Mouse (Mus musculus) spleen, postnatal 4 days (tissue): Measurements from ENCODE around the gene Plagl2.

ENCODE experiments used
- DNase-seq, 2 experiments: peaks; one replicate each; pipeline ENCODE4 v3.0.0; 2022; ENCODE audit warnings: low spot score in 2 of 2

The Plagl2 gene

DNA sequence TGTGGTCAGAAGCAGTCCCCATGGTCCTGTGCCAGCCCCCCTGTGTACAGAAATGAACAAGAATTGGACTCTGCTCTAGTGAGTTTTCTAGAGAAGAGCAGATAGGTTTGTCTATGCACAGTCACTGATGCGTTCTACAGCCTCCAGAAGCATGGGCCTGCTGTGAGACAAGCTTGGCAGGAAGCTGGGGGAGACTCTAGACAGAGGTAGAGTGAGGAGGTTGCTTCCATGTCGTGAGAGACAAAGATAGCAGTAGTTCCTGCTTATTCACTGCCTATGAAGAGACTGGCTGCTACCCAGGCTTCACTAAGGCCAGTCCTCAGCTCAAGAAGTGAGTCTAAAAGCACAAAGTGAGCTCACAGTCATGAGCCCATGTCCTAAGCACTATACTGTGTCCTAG lies 50.0 kb downstream of the Plagl2 start:
- no peak for DNase-seq

DNA sequence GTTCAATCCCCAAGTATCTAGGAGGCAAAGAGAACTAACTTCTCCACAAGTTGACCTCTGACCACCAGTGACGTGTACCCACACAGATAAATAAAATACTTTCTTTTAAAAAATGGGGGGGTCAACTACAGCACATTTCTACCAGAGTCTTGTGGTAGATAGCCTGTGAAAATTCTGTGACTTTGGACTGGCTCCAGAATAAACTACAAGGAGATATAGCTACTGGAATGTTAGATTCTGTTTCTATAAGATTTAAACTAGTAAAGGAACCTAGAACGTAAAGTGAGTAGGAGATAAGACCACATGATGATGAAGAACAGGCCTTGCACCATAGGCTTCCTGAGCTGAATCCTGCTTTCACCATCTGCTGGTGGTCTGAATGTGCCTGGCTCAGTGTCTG lies 53.4 kb downstream of the Plagl2 start:
- no peak for DNase-seq

DNA sequence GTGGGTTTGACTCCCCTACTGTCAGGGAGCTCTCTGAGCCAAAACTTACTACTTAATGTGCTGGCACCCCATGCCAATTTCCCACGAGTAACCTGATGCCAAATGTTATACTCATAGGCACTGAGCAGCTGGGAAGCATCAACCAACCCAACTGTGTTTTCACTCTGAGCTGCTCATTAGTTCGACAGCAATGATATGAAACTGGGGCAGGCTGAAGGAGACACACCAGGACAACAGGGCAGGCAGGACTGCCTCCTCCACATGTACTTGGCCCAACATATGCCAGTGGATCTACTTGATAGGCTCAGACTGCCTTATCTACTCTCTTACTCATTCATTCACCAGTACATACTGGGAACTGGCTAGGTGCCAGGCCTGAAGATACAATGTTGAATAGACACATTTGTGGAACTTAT lies 55.0 kb downstream of the Plagl2 start:
- DNase-seq: peak in 1 of 2 experiments; percentile 36

DNA sequence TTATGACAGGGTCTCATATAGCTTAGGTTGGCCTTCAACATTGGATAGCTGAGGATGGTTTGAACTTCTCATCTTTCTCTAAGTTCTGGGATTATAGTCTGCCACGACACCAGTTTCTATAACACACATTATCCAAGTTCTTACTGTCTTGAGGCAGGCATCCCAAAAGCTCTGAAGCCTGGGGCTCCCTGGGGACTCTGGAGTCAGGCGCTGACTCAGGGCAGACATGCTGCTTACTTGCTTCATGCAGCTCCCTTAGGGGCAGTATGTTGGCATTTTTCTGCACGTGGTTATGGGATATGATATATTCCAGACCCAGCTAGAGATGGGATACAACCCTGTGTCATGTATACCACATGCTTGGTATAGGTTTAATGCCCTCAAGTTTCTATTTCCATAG lies 61.3 kb downstream of the Plagl2 start:
- no peak for DNase-seq

DNA sequence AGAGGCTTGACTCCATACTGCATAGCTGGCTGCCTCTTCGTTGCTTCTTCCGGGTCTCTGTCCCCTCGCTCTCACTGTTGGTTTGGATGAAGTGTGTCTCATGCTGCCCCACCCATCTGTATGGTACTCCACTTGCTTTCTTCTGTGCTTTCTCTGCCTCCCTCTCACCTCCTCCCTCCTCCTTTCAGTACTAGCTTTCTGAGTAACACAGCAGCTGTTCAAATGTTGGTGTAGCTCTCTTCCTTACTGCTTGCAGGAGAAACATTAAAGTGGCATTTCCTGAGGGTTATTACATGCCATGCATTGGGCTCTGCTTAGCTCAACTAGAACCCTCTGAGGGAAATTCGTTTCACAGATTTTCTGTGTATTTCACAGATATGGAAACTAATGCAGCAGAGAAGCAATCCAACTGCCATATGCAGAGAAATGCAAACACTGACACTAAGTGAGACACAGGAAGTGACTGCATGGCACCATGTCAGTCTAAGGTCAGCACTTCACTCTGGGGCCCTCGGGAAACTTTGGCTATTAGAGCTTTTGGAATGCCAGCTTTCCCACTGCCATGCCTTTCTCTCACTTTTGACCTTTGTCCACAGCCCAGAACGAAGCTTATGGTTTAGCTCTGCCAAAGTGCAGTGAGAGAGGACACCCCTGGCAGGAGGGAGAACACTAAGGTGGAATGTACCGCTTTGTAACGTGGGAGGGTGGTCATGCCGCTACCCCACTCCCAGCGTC lies 61.9 kb downstream of the Plagl2 start:
- no peak for DNase-seq
